In genomic region chr8:71484736-71485135, GRCm38 (mm10) we compare ENCODE assay signal across 9 mouse cellular contexts. TPM values are rescaled to one million over a fixed set of nuclear protein-coding genes. Genes with fewer than 3 reads are reported as not detected.
DNase-seq lines count a peak whose midpoint lies in the region; ATAC-seq and TF ChIP-seq lines count a peak whose summit lies in the region.
"Had no signal": no experiment of that assay in that cellular context is flagged by ENCODE, and none has a peak within 500 bp of the region (broad histone marks: within the 10 kb centered on the region; RNA-seq: fewer than 3 reads in every experiment).

No protein-coding gene starts in this region.

- no peak for ATAC-seq in heart, embryonic 11.5 days (replicated peaks; ENCODE audit: insufficient number of reproducible peaks, low FRiP score, low TSS enrichment)
- ATAC-seq in CD4-positive, CD25-positive, alpha-beta regulatory T cell, adult 4 months = no peak

- no peak for TF ChIP-seq EP300 in heart, adult 2 months (IDR thresholded peaks at IDR 0.05; ENCODE audit: insufficient read depth, low read depth, low read length)
- no peak for TF ChIP-seq EP300 in ES-Bruce4 (IDR thresholded peaks at IDR 0.05; ENCODE audit: insufficient read depth, low read depth, low read length)

- H3K36me3 ChIP-seq in heart, embryonic 11.5 days (ENCODE audit: control insufficient read depth, insufficient read depth, low read length) = no peaks in the 10 kb centered on the region
- no peaks in the 10 kb centered on the region for H3K36me3 ChIP-seq in heart, adult 2 months (ENCODE audit: control insufficient read depth, insufficient read depth, low read length)
- H3K36me3 ChIP-seq in ES-Bruce4 (ENCODE audit: control insufficient read depth, insufficient read depth, low read length, poor library complexity, severe bottlenecking) = no peaks in the 10 kb centered on the region
- peaks cover 51% of the 10 kb centered on the region for H3K36me3 ChIP-seq in hindbrain, embryonic 10.5 days
- H3K36me3 ChIP-seq in midbrain, embryonic 10.5 days = peaks cover 51% of the 10 kb centered on the region

- WGBS in heart, embryonic 11.5 days (ENCODE audit: insufficient replicate concordance) = 85% methylated on average over 19 of the region's 19 CpGs
- WGBS in heart, adult 2 months = 96% methylated on average over 19 of the region's 19 CpGs
- 92% methylated on average over 19 of the region's 19 CpGs for WGBS in hindbrain, embryonic 10.5 days
- WGBS in midbrain, embryonic 10.5 days = 95% methylated on average over 19 of the region's 19 CpGs

- no peak overlapping the region for H3K27ac ChIP-seq in heart, embryonic 11.5 days (ENCODE audit: low read depth, low read length)
- no peak overlapping the region for H3K27ac ChIP-seq in heart, adult 2 months
- no peak overlapping the region for H3K27ac ChIP-seq in ES-Bruce4 (ENCODE audit: insufficient read depth, low read length)
- H3K27ac ChIP-seq in hindbrain, embryonic 10.5 days = 0 out of 2 replicates have a peak overlapping the region, but pooled peaks have one; percentile 99
- H3K27ac ChIP-seq in midbrain, embryonic 10.5 days (replicated peaks) = peak overlapping the region; percentile 99

- DNase-seq in heart, adult 2 months = no peak
- no peak for DNase-seq in hindbrain, embryonic 10.5 days (ENCODE audit: low spot score)
- DNase-seq in midbrain, embryonic 10.5 days (ENCODE audit: low spot score) = no peak
- no peak for DNase-seq in adrenal gland, postnatal 10 days
- no peak for DNase-seq in adrenal gland, postnatal 14 days
- DNase-seq: adrenal gland, adult 2 months had no signal

- peaks cover 8% of the 10 kb centered on the region for H3K4me1 ChIP-seq in heart, embryonic 11.5 days (ENCODE audit: control insufficient read depth, insufficient read depth, low read length)
- H3K4me1 ChIP-seq in heart, adult 2 months (ENCODE audit: control insufficient read depth, insufficient read depth, low read length) = peaks cover 7% of the 10 kb centered on the region
- H3K4me1 ChIP-seq in ES-Bruce4 (ENCODE audit: control insufficient read depth, insufficient read depth, low read length) = no peaks in the 10 kb centered on the region
- H3K4me1 ChIP-seq in hindbrain, embryonic 10.5 days (replicated peaks) = peaks cover 68% of the 10 kb centered on the region
- peaks cover 55% of the 10 kb centered on the region for H3K4me1 ChIP-seq in midbrain, embryonic 10.5 days

- no peak for TF ChIP-seq CTCF in heart, adult 2 months (IDR thresholded peaks at IDR 0.05)
- no peak for TF ChIP-seq CTCF in ES-Bruce4 (IDR thresholded peaks at IDR 0.05; ENCODE audit: low read depth, low read length)

- peaks cover 16% of the 10 kb centered on the region for H3K27me3 ChIP-seq in heart, embryonic 11.5 days (ENCODE audit: control insufficient read depth, insufficient read depth, low read length)
- H3K27me3 ChIP-seq in heart, adult 2 months (ENCODE audit: control insufficient read depth, insufficient read depth, low read length) = no peaks in the 10 kb centered on the region
- no peaks in the 10 kb centered on the region for H3K27me3 ChIP-seq in ES-Bruce4 (ENCODE audit: control insufficient read depth, insufficient read depth, low read length, poor library complexity, severe bottlenecking)
- peaks cover 26% of the 10 kb centered on the region for H3K27me3 ChIP-seq in hindbrain, embryonic 10.5 days (ENCODE audit: insufficient read depth, poor library complexity, severe bottlenecking)
- peaks cover 24% of the 10 kb centered on the region for H3K27me3 ChIP-seq in midbrain, embryonic 10.5 days (ENCODE audit: low read depth, poor library complexity, severe bottlenecking)

- H3K9ac ChIP-seq in heart, embryonic 11.5 days (ENCODE audit: low read depth, low read length) = no peak overlapping the region
- no peak overlapping the region for H3K9ac ChIP-seq in heart, adult 2 months (ENCODE audit: low read depth, low read length)
- H3K9ac ChIP-seq in ES-Bruce4 (ENCODE audit: low read depth, poor library complexity, severe bottlenecking) = no peak overlapping the region

- intact Hi-C loops in heart, adult 2 months (cut with DNase I) = no loop called here

- no peak overlapping the region for H3K4me3 ChIP-seq in heart, embryonic 11.5 days (ENCODE audit: low read depth, low read length)
- no peak overlapping the region; the same call in 1 of the 2 replicates for H3K4me3 ChIP-seq in heart, adult 2 months
- peak overlapping the region; percentile 23; the same call in 1 of the 2 replicates for H3K4me3 ChIP-seq in ES-Bruce4 (ENCODE audit: low read depth, low read length)
- H3K4me3 ChIP-seq in hindbrain, embryonic 10.5 days = peak overlapping the region; percentile 97
- peak overlapping the region; percentile 95 for H3K4me3 ChIP-seq in midbrain, embryonic 10.5 days

- no peaks in the 10 kb centered on the region; the same call in 1 of the 2 replicates for H3K79me2 ChIP-seq in heart, adult 2 months (replicated peaks; ENCODE audit: control insufficient read depth, insufficient read depth, low read length)

- no peak for TF ChIP-seq POLR2A in heart, adult 2 months (IDR thresholded peaks at IDR 0.05; ENCODE audit: insufficient read depth, low read depth, low read length)
- no peak for TF ChIP-seq POLR2A in ES-Bruce4 (IDR thresholded peaks at IDR 0.05; ENCODE audit: insufficient read depth, low read length)

- peak overlapping the region; percentile 84; the same call in 1 of the 2 replicates for H3K4me2 ChIP-seq in heart, embryonic 11.5 days

- no peaks in the 10 kb centered on the region for H3K9me3 ChIP-seq in heart, embryonic 11.5 days (replicated peaks; ENCODE audit: control insufficient read depth, low read length)
- no peaks in the 10 kb centered on the region for H3K9me3 ChIP-seq in ES-Bruce4 (replicated peaks; ENCODE audit: control insufficient read depth, insufficient read depth, low read length, poor library complexity, severe bottlenecking)
- H3K9me3 ChIP-seq in hindbrain, embryonic 10.5 days = no peaks in the 10 kb centered on the region
- no peaks in the 10 kb centered on the region for H3K9me3 ChIP-seq in midbrain, embryonic 10.5 days (replicated peaks)

RNA-seq across cellular contexts. Expression of gene Ano8, which starts 1.0 kb away (rescaled TPM):
- polyA plus RNA-seq in heart, embryonic 11.5 days (2014; fragmentation: Nextera tagmentation; extraction: Ambion mirVana) = 0.90 and 1.4 TPM in 2 replicates
- total RNA-seq in heart, adult 2 months (2021) = 10 to 100 TPM; 15.6 to 16.3 TPM
- polyA plus RNA-seq in heart, adult 2 months (2012; rRNA removed) = 15.3 and 18.4 TPM in 2 replicates
- 7.0 and 7.1 TPM in 2 replicates for polyA plus RNA-seq in ES-Bruce4 (2011; ENCODE audit: insufficient read depth, insufficient read length, low read depth, missing spikeins)
- polyA plus RNA-seq in hindbrain, embryonic 10.5 days (2016; fragmentation: Nextera tagmentation; extraction: Ambion mirVana) = 3.3 and 6.8 TPM in 2 replicates
- polyA plus RNA-seq in midbrain, embryonic 10.5 days (2016; fragmentation: Nextera tagmentation; extraction: Ambion mirVana) = 3.0 and 3.4 TPM in 2 replicates
- total RNA-seq in adrenal gland, postnatal 10 days (2021) = 10 to 100 TPM; 14.1 to 21.4 TPM
- total RNA-seq in adrenal gland, postnatal 14 days (2021) = 14.8 and 17.2 TPM in 2 replicates
- polyA plus RNA-seq in CD4-positive, CD25-positive, alpha-beta regulatory T cell, adult 4 months (2017; shearing (Covaris generic)) = under 1 TPM in 1 of 2 experiments, not detected in 1; 0.20 TPM

RNA-seq across cellular contexts. Expression of gene Gtpbp3, which starts 3.2 kb away (rescaled TPM):
- polyA plus RNA-seq in heart, embryonic 11.5 days (2014; fragmentation: Nextera tagmentation; extraction: Ambion mirVana) = 4.8 and 5.3 TPM in 2 replicates
- 10 to 100 TPM; 16.6 to 20.5 TPM for total RNA-seq in heart, adult 2 months (2021)
- polyA plus RNA-seq in heart, adult 2 months (2012; rRNA removed) = 18.4 and 19.8 TPM in 2 replicates
- polyA plus RNA-seq in ES-Bruce4 (2011; ENCODE audit: insufficient read depth, insufficient read length, low read depth, missing spikeins) = 14.8 and 16.3 TPM in 2 replicates
- 18.2 and 22.5 TPM in 2 replicates for polyA plus RNA-seq in hindbrain, embryonic 10.5 days (2016; fragmentation: Nextera tagmentation; extraction: Ambion mirVana)
- 20.0 and 21.8 TPM in 2 replicates for polyA plus RNA-seq in midbrain, embryonic 10.5 days (2016; fragmentation: Nextera tagmentation; extraction: Ambion mirVana)
- total RNA-seq in adrenal gland, postnatal 10 days (2021) = 10 to 100 TPM; 18.5 to 29.5 TPM
- total RNA-seq in adrenal gland, postnatal 14 days (2021) = 20.0 and 21.5 TPM in 2 replicates
- polyA plus RNA-seq in CD4-positive, CD25-positive, alpha-beta regulatory T cell, adult 4 months (2017; shearing (Covaris generic)) = 1 to 10 TPM; 2.9 to 3.1 TPM

RNA-seq across cellular contexts. Expression of gene Dda1, which starts 15.7 kb away (rescaled TPM):
- 95.9 and 102 TPM in 2 replicates for polyA plus RNA-seq in heart, embryonic 11.5 days (2014; fragmentation: Nextera tagmentation; extraction: Ambion mirVana)
- 10 to 100 TPM; 30.4 to 31.8 TPM for total RNA-seq in heart, adult 2 months (2021)
- polyA plus RNA-seq in heart, adult 2 months (2012; rRNA removed) = 51.8 and 51.9 TPM in 2 replicates
- 37.5 and 38.2 TPM in 2 replicates for polyA plus RNA-seq in ES-Bruce4 (2011; ENCODE audit: insufficient read depth, insufficient read length, low read depth, missing spikeins)
- 147 and 169 TPM in 2 replicates for polyA plus RNA-seq in hindbrain, embryonic 10.5 days (2016; fragmentation: Nextera tagmentation; extraction: Ambion mirVana)
- 131 and 141 TPM in 2 replicates for polyA plus RNA-seq in midbrain, embryonic 10.5 days (2016; fragmentation: Nextera tagmentation; extraction: Ambion mirVana)
- 10 to 100 TPM; 46.1 to 48.5 TPM for total RNA-seq in adrenal gland, postnatal 10 days (2021)
- 54.4 and 57.8 TPM in 2 replicates for total RNA-seq in adrenal gland, postnatal 14 days (2021)
- polyA plus RNA-seq in CD4-positive, CD25-positive, alpha-beta regulatory T cell, adult 4 months (2017; shearing (Covaris generic)) = 10 to 100 TPM; 22.5 to 22.7 TPM

RNA-seq across cellular contexts. Expression of gene Mrpl34, which starts 20.0 kb away (rescaled TPM):
- polyA plus RNA-seq in heart, embryonic 11.5 days (2014; fragmentation: Nextera tagmentation; extraction: Ambion mirVana) = 163 and 169 TPM in 2 replicates
- 100 to 1,000 TPM; 120 to 128 TPM for total RNA-seq in heart, adult 2 months (2021)
- polyA plus RNA-seq in heart, adult 2 months (2012; rRNA removed) = 81.7 and 153 TPM in 2 replicates
- polyA plus RNA-seq in ES-Bruce4 (2011; ENCODE audit: insufficient read depth, insufficient read length, low read depth, missing spikeins) = 68.1 and 77.0 TPM in 2 replicates
- polyA plus RNA-seq in hindbrain, embryonic 10.5 days (2016; fragmentation: Nextera tagmentation; extraction: Ambion mirVana) = 221 and 249 TPM in 2 replicates
- 230 and 238 TPM in 2 replicates for polyA plus RNA-seq in midbrain, embryonic 10.5 days (2016; fragmentation: Nextera tagmentation; extraction: Ambion mirVana)
- total RNA-seq in adrenal gland, postnatal 10 days (2021) = 100 to 1,000 TPM; 141 to 156 TPM
- 145 and 164 TPM in 2 replicates for total RNA-seq in adrenal gland, postnatal 14 days (2021)
- 10 to 100 TPM; 65.1 to 82.9 TPM for polyA plus RNA-seq in CD4-positive, CD25-positive, alpha-beta regulatory T cell, adult 4 months (2017; shearing (Covaris generic))

RNA-seq across cellular contexts. Expression of gene Abhd8, which starts 21.3 kb away (rescaled TPM):
- 17.0 and 20.4 TPM in 2 replicates for polyA plus RNA-seq in heart, embryonic 11.5 days (2014; fragmentation: Nextera tagmentation; extraction: Ambion mirVana)
- 10 to 100 TPM; 25.8 to 26.5 TPM for total RNA-seq in heart, adult 2 months (2021)
- polyA plus RNA-seq in heart, adult 2 months (2012; rRNA removed) = 30.4 and 38.3 TPM in 2 replicates
- polyA plus RNA-seq in ES-Bruce4 (2011; ENCODE audit: insufficient read depth, insufficient read length, low read depth, missing spikeins) = 10.1 and 13.7 TPM in 2 replicates
- 76.3 and 88.4 TPM in 2 replicates for polyA plus RNA-seq in hindbrain, embryonic 10.5 days (2016; fragmentation: Nextera tagmentation; extraction: Ambion mirVana)
- polyA plus RNA-seq in midbrain, embryonic 10.5 days (2016; fragmentation: Nextera tagmentation; extraction: Ambion mirVana) = 75.0 and 78.3 TPM in 2 replicates
- total RNA-seq in adrenal gland, postnatal 10 days (2021) = 10 to 100 TPM; 38.8 to 47.5 TPM
- 43.3 and 44.7 TPM in 2 replicates for total RNA-seq in adrenal gland, postnatal 14 days (2021)
- 10 to 100 TPM; 16.3 to 19.5 TPM for polyA plus RNA-seq in CD4-positive, CD25-positive, alpha-beta regulatory T cell, adult 4 months (2017; shearing (Covaris generic))

Comparison
In these comparisons a context has a peak if more than half of its experiments do, and no peak if none do; other contexts are left out.
1. H3K27ac ChIP-seq: peak in hindbrain, embryonic 10.5 days (single experiment) and midbrain, embryonic 10.5 days (single experiment); none in heart, embryonic 11.5 days (single experiment), heart, adult 2 months (single experiment) and ES-Bruce4 (single experiment).
2. H3K4me3 ChIP-seq: peak in ES-Bruce4 (single experiment), hindbrain, embryonic 10.5 days (single experiment) and midbrain, embryonic 10.5 days (single experiment); none in heart, embryonic 11.5 days (single experiment) and heart, adult 2 months (single experiment).